In the genomic region with DNA sequence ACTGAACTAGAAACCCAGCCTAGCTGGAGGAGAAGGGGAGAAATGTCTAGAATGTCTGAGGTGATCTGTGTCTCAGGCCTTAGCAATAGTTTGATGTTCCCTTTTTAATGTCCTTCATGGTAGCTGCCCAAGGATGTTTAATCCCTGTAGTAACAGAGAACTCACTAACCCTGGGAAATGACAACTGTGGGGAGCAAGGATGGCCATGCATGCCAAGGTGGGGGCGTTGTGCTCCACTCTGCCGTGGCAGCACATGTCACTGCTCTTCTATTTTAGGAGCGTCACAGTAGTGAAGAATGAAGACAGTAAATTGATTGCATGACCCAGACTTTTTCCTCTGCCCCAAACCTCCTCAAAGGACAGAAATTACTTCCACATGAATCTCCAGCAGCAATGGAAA, we compare ENCODE assay signal across 31 mouse cellular contexts. TPM values are rescaled to one million over a fixed set of nuclear protein-coding genes. Genes with fewer than 3 reads are reported as not detected.
"Had no signal": no experiment of that assay in that cellular context is flagged by ENCODE, and none has a peak within 500 bp of the region (broad histone marks: within the 10 kb centered on the region; RNA-seq: fewer than 3 reads in every experiment).

No protein-coding gene starts in this region.

- H3K27me3 ChIP-seq: heart, embryonic 15.5 days; hindbrain, embryonic 13.5 days; hindbrain, embryonic 15.5 days; kidney, embryonic 15.5 days; limb, embryonic 13.5 days; limb, embryonic 15.5 days had no signal

- H3K4me2 ChIP-seq: heart, embryonic 11.5 days; heart, embryonic 13.5 days; heart, embryonic 15.5 days; hindbrain, embryonic 13.5 days; hindbrain, embryonic 15.5 days; kidney, embryonic 15.5 days; limb, embryonic 13.5 days; limb, embryonic 15.5 days; liver, embryonic 12.5 days had no signal

- H3K9me3 ChIP-seq: heart, embryonic 13.5 days; heart, embryonic 15.5 days; hindbrain, embryonic 13.5 days; hindbrain, embryonic 15.5 days; kidney, embryonic 15.5 days; limb, embryonic 13.5 days; limb, embryonic 15.5 days; liver, embryonic 12.5 days had no signal

- DNase-seq: gastrocnemius, postnatal 14 days; gastrocnemius, postnatal 36 days; heart, adult 2 months; heart, postnatal 14 days; heart, postnatal 36 days; kidney, adult 11 months; kidney, adult 2 months; kidney, adult 9 months; kidney, postnatal 14 days; kidney, postnatal 36 days; layer of hippocampus, adult 9-11 months; layer of hippocampus, postnatal 36 days; left cerebral cortex, postnatal 4 days had no signal

- H3K4me3 ChIP-seq: heart, adult 2 months; heart, embryonic 13.5 days; heart, embryonic 15.5 days; hindbrain, embryonic 13.5 days; hindbrain, embryonic 15.5 days; kidney, embryonic 15.5 days; limb, embryonic 13.5 days; limb, embryonic 15.5 days; liver, embryonic 12.5 days had no signal

- H3K36me3 ChIP-seq: heart, embryonic 13.5 days; heart, embryonic 15.5 days; hindbrain, embryonic 13.5 days; hindbrain, embryonic 15.5 days; kidney, embryonic 15.5 days; limb, embryonic 13.5 days; limb, embryonic 15.5 days; liver, embryonic 12.5 days had no signal

- H3K9ac ChIP-seq: heart, embryonic 13.5 days; heart, embryonic 15.5 days; hindbrain, embryonic 13.5 days; hindbrain, embryonic 15.5 days; kidney, embryonic 15.5 days; limb, embryonic 13.5 days; limb, embryonic 15.5 days; liver, embryonic 12.5 days had no signal

- H3K4me1 ChIP-seq: limb, embryonic 13.5 days; liver, embryonic 12.5 days had no signal

- H3K27ac ChIP-seq: heart, adult 2 months; heart, embryonic 13.5 days; heart, embryonic 15.5 days; hindbrain, embryonic 13.5 days; hindbrain, embryonic 15.5 days; hindbrain, postnatal 0 days; kidney, embryonic 15.5 days; kidney, postnatal 0 days; limb, embryonic 13.5 days; limb, embryonic 15.5 days; liver, embryonic 12.5 days had no signal

- ATAC-seq: hindbrain, postnatal 0 days; intestine, embryonic 16.5 days; liver, embryonic 12.5 days had no signal

RNA-seq across cellular contexts. Expression of gene Pitpnm3, which starts 37.6 kb away (rescaled TPM):
- total RNA-seq: hematopoietic stem cell, adult 5-6 weeks had no signal

RNA-seq across cellular contexts. Expression of gene Pimreg, which starts 56.2 kb away (rescaled TPM):
- total RNA-seq: gastrocnemius, adult 18-20 months; gastrocnemius, adult 8-10 months; layer of hippocampus, adult 18-20 months; left cerebral cortex, adult 18-20 months; liver, adult 2 months had no signal
